Mouse (Mus musculus) liver, embryonic 16.5 days (tissue): ENCODE results near the gene Armcx3. TPM values are rescaled to one million over a fixed set of nuclear protein-coding genes. Genes with fewer than 3 reads are reported as not detected.
"Not testable (repeated sequence)": the region's sequence is repeated elsewhere in the genome, so short reads cannot be mapped to it uniquely, and the experiment has no call there.

Experiments
- ATAC-seq: fragments of 200-750 bp; cut with Nextera tagmentation; 2 replicates; pipeline ENCODE4 v1.8.0; 2017; ENCODE audit warnings: low read depth, mild to moderate bottlenecking, moderate number of reproducible peaks, moderate library complexity
- H3K27ac ChIP-seq: fragments of 300-500 bp; sonication (generic); 2 replicates; pipeline ENCODE4 v1.5.1; 2014; ENCODE audit warnings: mild to moderate bottlenecking, low read length
- H3K27me3 ChIP-seq: fragments of 300-500 bp; sonication (generic); 2 replicates; pipeline ENCODE4 v1.6.1; 2014; ENCODE audit warnings: low read depth, low read length, mixed read lengths; ENCODE audit not compliant: control insufficient read depth, insufficient read depth
- H3K36me3 ChIP-seq: fragments of 300-500 bp; sonication (generic); 2 replicates; pipeline ENCODE4 v1.6.1; 2014; ENCODE audit warnings: mild to moderate bottlenecking; ENCODE audit not compliant: control insufficient read depth, insufficient read depth
- H3K4me1 ChIP-seq: fragments of 300-500 bp; sonication (generic); 2 replicates; pipeline ENCODE4 v1.6.1; 2014; ENCODE audit warnings: low read depth, low read length, mixed read lengths; ENCODE audit not compliant: control insufficient read depth
- H3K4me2 ChIP-seq: fragments of 300-500 bp; sonication (generic); 2 replicates; pipeline ENCODE4 v1.6.1; 2014; ENCODE audit warnings: low read depth, low read length, mixed read lengths
- H3K4me3 ChIP-seq: fragments of 300-500 bp; sonication (generic); 2 replicates; pipeline ENCODE4 v1.5.1; 2014; ENCODE audit warnings: low read depth, mild to moderate bottlenecking, low read length
- H3K9ac ChIP-seq: fragments of 300-500 bp; sonication (generic); 2 replicates; pipeline ENCODE4 v1.6.1; 2014; ENCODE audit warnings: low read depth, low read length
- H3K9me3 ChIP-seq: fragments of 300-500 bp; sonication (generic); replicated peaks from 2 replicates; pipeline ENCODE4 v1.6.1; 2016; ENCODE audit warnings: low read length; ENCODE audit not compliant: control insufficient read depth
- WGBS: fragments of 180-500 bp; shearing (Covaris S2); extraction: QIAGEN DNeasy Blood & Tissue Kit; methylation state at CpG from one replicate; pipeline ENCODE4 v1.1.7; 2014; ENCODE audit not compliant: insufficient replicate concordance; 5-methylcytosine and 5-hydroxymethylcytosine counted together
- polyA plus RNA-seq: library from polyadenylated mRNA; unstranded; fragments of >200 nt; fragmentation: Nextera tagmentation; extraction: Ambion mirVana; gene quantifications from 2 replicates; pipeline ENCODE4 v1.2.1, GENCODE M21; 2015

Gene Armcx3
- polyA plus RNA-seq, 1 experiment from 2014 or later = 19.0 TPM

DNA sequence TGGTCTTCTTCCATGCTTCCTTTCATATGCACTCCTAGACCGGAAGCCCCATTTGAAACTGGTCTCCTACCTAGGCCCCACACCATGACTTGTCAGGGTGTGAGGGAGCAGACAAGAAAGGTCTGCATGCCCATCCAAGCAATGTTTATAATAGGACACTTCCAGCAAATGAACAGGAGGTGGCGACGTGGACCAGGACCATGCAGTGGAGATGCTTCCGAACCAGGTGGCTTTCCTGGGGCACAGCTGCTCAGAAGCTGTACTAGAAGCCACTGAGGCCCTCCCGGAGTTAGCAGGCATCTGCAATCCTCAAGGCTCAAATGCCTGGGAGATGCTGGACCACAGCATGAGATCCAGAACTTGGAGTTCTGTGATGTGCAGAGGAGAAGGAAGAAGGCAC, 9.9 kb upstream of the Armcx3 start:
- 32% methylated on average over 5 of the region's 5 CpGs for WGBS
- H3K9ac ChIP-seq = no peak overlapping the region
- no peak for ATAC-seq
- no peaks in the 10 kb centered on the region for H3K27me3 ChIP-seq
- no peak overlapping the region for H3K4me2 ChIP-seq
- H3K27ac ChIP-seq = no peak overlapping the region
- no peaks in the 10 kb centered on the region for H3K9me3 ChIP-seq
- H3K36me3 ChIP-seq = no peaks in the 10 kb centered on the region
- no peak overlapping the region for H3K4me3 ChIP-seq
- H3K4me1 ChIP-seq = no peaks in the 10 kb centered on the region; the same call in 1 of the 2 replicates

DNA sequence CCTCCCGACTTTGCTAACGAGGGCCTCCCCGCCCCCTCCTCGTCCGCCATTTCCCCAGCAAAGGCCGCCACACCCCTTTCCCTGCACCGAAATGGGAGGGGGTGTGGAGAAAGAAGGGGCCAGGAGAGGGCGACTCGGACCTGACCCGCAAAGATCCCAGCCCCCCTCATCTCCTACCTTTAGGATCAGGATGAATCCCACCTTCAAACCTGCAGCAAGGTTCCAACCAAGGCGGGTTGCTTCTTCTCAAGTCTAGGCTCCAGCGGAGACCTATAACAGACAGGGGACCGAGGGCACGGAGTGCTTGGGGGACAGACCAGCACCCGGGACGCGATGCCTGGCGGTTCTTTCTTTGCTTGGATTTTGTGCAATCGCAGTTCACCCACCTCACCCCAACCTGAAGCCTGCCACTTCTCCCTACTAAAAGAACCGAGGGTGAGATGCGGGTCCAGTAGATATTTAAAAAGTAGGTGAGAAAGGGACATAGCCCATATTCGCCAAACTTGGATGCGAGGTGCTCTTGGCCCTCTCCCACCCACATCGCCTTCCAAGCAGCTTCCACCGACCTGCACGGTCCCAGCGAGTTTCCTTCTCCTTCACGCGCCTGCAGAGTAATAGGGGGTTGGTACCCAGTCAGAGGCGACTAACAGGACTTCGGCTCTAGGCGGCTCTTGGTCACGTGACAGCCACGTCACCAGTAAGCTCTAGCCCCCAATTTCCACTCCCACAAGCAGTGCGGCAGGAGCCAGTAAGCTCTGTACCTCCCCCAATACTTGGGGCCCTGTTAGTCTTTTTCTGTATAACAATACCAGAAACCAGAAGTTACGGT, 5.4 kb upstream of the Armcx3 start, which contains the start of gene Armcx6:
Armcx6 (minus strand) TSS at position 654 of the 829 bp plus-strand sequence.
- Histone ChIP-seq H3K9ac (peak within 1 kb of the TSS; percentile 43), H3K4me2 (peak within 1 kb of the TSS; percentile 82), H3K27ac (no peak within 1 kb of the TSS), H3K36me3 (no peaks in the 10 kb centered on the region), H3K27me3 (peaks cover 2% of the 10 kb centered on the region; the same call in 1 of the 2 replicates), H3K4me3 (peak within 1 kb of the TSS; percentile 60), H3K9me3 (no peaks in the 10 kb centered on the region), H3K4me1 (no peaks in the 10 kb centered on the region; the same call in 1 of the 2 replicates)
- 20% methylated on average over 36 of the region's 36 CpGs for WGBS
- peak; percentile 91 for ATAC-seq

DNA sequence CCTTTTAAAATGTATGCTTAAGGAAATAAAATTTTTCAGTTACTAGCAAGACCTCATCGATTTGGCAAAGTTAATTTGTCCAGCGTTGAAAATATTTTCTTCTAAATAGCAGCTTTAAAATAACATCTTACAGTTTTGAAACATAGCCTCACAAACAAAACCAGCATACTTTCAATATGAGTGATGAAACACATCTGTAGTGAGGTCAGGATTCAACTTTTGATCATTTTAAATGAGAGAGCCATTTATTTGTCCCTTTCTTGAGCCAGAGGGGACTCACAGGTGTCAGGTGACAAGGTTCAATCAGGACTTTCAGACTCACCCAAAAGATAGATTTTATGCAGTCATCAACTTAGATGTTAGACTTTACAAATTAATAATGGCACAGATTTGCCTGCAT, 4.5 kb upstream of the Armcx3 start:
- no peaks in the 10 kb centered on the region for H3K36me3 ChIP-seq
- H3K9ac ChIP-seq = no peak overlapping the region
- no peaks in the 10 kb centered on the region; the same call in 1 of the 2 replicates for H3K4me1 ChIP-seq
- ATAC-seq = no peak
- 37% methylated on average over 2 of the region's 2 CpGs for WGBS
- H3K4me2 ChIP-seq = no peak overlapping the region
- H3K27ac ChIP-seq = no peak overlapping the region
- peaks cover 2% of the 10 kb centered on the region; the same call in 1 of the 2 replicates for H3K27me3 ChIP-seq
- H3K4me3 ChIP-seq = no peak overlapping the region
- no peaks in the 10 kb centered on the region for H3K9me3 ChIP-seq

DNA sequence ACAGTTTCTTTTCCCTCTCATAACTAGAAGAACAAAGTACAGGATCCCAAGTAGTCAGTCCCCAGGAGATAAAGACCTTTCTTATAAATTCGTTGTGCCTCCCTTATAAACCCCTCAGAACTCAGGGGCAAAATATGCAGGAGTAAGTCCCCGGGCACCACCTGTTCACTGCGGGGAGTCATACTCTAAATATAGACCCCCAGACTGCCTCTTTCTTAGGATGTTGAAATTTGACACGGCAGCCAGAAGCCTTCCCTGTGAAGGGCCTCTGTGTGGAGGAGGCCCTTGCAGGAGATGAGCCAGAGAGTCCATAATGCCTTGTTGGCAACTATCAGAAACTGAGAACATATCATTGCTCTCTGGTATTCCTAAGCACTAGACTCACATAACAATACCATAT, 3.8 kb upstream of the Armcx3 start:
- Histone ChIP-seq H3K4me2 (no peak overlapping the region), H3K36me3 (no peaks in the 10 kb centered on the region), H3K4me3 (no peak overlapping the region), H3K9ac (no peak overlapping the region), H3K4me1 (no peaks in the 10 kb centered on the region; the same call in 1 of the 2 replicates), H3K27me3 (peaks cover 2% of the 10 kb centered on the region; the same call in 1 of the 2 replicates), H3K9me3 (no peaks in the 10 kb centered on the region), H3K27ac (no peak overlapping the region)
- 45% methylated on average over 4 of the region's 4 CpGs for WGBS
- ATAC-seq = no peak

DNA sequence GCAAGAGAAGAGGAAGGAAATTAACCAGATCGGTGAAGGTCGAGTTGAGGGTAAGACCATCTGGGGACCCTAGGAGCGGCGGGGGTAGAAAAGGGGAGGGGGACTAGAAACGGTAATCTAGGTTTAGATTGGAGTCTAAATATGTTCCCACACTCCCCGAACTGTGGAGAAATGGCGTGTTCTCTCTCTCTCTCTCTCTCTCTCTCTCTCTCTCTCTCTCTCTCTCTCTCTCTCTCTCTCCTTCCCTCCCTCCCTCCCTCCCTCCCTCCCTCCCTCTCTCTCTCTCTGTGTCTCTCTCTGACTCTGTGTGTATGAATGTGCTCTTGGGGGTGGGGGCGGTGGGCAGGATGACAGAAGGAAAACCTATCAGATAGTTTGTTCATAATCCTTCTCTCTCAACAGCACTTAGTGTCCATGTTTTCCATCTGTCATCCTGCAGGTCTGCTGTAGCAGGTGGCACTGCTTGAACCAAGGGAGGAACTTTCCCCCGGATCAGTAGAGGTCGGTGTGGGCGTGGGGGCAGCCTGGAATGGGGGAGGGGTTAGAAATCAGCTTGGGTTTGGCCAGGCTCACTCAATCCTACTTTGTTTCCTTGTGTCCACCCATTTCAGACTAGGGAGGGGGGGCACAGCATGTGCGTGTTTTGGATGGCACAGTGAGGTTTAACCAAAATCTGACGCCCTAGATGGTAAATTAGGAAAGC, 1.0 kb downstream of the Armcx3 start:
- no peak overlapping the region for H3K27ac ChIP-seq

DNA sequence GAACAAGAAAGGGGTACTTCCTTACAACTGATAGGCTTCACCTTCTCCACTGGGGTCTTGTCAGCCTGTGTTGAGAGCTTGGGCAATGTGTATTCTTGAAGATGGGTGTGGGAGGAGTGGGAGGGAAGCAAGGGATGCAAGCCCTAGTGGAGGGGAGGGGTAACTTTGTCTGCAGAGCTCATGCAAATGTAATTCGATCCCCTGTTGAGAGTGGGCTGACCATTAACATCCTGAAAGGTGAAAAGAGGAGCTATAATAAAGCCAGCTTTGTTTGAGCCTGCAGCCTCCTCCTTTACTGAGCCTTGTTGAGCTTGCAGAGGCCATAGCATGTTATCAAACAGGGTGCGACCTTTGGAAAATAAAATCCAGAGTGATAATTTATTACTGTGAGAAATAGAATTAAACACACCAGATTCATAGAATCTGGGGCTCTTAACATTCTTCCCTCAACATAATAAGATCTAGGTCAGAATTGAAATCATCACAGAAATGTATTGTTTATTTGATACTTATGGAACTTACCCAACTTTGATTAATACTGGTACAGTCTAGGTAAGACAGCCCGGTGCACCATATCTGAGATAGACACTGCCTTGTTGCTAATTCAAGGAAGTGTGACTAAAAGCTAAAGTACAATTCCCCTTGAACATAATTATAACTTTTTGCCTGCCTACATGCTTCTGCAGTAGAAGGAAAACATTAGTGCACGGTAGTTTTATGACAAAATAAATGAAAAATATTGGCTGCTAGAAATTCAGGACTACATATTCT, 7.2 kb downstream of the Armcx3 start:
- not testable (repeated sequence) for H3K4me3 ChIP-seq, H3K27ac ChIP-seq, H3K9ac ChIP-seq, H3K4me2 ChIP-seq, H3K27me3 ChIP-seq, H3K4me1 ChIP-seq, H3K36me3 ChIP-seq, H3K9me3 ChIP-seq, ATAC-seq
- WGBS = 58% methylated on average over 4 of the region's 4 CpGs

More for the DNA sequence above, 1.0 kb downstream of the Armcx3 start:
- Histone ChIP-seq H3K4me1 (no peaks in the 10 kb centered on the region; the same call in 1 of the 2 replicates), H3K9me3 (no peaks in the 10 kb centered on the region), H3K4me2 (peak overlapping the region; percentile 68), H3K36me3 (no peaks in the 10 kb centered on the region), H3K4me3 (peak overlapping the region; percentile 71), H3K27me3 (no peaks in the 10 kb centered on the region), H3K9ac (peak overlapping the region; percentile 73)
- no peak for ATAC-seq
- WGBS = 24% methylated on average over 13 of the region's 13 CpGs

DNA sequence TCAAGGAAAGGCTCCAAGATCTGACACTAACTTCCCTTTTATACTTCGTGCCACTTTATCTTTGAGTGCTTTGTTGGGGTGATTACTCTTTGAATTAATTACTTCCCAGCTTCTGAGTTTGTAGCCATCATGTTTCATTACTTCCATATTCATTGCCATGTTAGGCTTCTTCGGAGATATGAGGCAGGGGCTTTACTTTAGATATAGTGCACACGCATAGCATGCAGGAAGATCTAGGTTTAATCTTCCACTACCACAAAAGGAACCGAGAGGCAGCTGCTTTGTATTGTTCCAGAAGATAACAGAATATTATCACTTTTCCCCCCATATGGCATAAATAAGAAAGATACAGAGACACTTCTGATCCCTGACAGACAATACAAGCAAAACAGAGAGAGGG, 31.3 kb downstream of the Armcx3 start:
- Histone ChIP-seq H3K4me1 (no peaks in the 10 kb centered on the region), H3K27ac (no peak overlapping the region), H3K36me3 (no peaks in the 10 kb centered on the region), H3K4me2 (no peak overlapping the region), H3K9ac (no peak overlapping the region), H3K27me3 (no peaks in the 10 kb centered on the region), H3K9me3 (no peaks in the 10 kb centered on the region), H3K4me3 (no peak overlapping the region)
- 29% methylated on average over 4 of the region's 4 CpGs for WGBS
- peak; percentile 45; the same call in 1 of the 2 replicates for ATAC-seq

DNA sequence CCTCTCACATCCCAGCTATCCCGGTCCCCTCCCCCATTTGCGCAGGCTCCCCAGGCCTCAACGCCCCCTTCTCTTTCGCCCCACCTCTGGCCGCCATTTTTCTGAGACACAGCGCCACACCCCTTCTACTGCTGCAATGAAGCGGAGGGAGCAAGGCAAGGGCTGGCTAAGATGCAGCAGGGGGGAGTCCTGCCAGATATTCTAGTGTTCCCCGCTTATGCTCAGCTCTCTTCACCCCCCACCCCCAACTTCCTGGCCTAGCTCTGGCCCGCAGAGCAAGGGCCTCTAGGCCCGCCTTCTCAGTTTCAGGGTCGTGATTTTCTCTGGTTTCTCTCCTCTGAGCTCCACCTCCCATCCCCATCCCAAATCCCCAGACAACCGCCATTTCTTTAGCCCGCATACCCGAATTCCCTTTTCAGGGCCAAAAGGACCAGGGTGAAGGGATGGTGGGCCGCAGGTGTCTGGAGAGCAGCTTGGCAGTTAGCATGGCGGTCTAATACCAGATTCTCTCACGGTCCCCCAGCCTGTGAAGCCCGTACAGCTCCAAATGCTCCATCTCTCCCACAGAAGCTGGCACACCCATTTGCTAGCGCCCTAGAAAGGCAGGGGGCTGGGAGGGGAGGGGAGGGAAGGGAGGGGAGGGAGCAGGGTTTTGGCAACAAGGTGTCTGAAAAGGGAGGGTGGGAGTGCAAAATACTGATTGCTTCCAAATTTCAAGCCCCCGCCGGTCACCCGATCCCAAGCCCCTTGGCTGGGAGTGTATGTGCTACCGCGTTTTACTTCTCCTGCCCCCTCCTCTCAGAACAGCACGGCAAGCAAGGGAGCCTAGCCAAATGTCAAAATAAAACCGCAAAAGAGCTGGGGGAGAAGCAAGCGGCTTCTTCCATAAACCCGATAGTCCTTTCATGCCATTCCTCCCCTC, 51.7 kb downstream of the Armcx3 start:
- no peak; the same call in 1 of the 2 replicates for ATAC-seq
- no peak overlapping the region for H3K27ac ChIP-seq

More for the DNA sequence above, 51.7 kb downstream of the Armcx3 start:
- 24% methylated on average over 28 of the region's 28 CpGs for WGBS
- peak overlapping the region; percentile 69 for H3K4me2 ChIP-seq
- peak overlapping the region; percentile 50 for H3K4me3 ChIP-seq
- no peaks in the 10 kb centered on the region; the same call in 1 of the 2 replicates for H3K27me3 ChIP-seq
- no peaks in the 10 kb centered on the region for H3K36me3 ChIP-seq
- no peaks in the 10 kb centered on the region for H3K4me1 ChIP-seq
- H3K9ac ChIP-seq = peak overlapping the region; percentile 39
- H3K9me3 ChIP-seq = no peaks in the 10 kb centered on the region
